Mouse (Mus musculus) CH12F3 (cell line): ENCODE data around the gene Zranb2.

ENCODE experiments used
- in situ Hi-C: fragments of 300-500 bp; cut with MboI; formaldehyde crosslinking; loops from 2 replicates; pipeline ENCODE4 v1.14.3; 2020; ENCODE audit warnings: low sequenced_read_pairs

Zranb2 gene

DNA sequence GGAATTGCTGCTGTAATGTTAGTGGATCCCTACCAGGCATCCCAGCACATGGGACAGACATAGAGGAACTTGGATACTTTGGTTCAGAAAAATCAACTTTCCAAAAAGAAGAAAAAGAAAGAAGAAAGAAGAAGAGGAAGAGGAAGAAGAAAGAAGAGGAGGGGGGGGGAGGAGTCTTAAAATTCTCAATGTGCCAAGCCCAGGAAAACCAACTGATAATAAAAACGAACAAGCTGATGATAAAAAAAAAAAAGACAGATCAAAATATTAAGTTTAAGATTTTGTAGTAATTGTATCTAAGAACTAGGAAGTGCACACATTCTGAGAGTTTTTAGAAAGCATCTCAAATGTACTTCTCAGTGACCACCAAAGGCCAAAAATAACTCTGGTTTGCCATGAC is 42.9 kb downstream of the Zranb2 start:
- in situ Hi-C loops: no loop called here

DNA sequence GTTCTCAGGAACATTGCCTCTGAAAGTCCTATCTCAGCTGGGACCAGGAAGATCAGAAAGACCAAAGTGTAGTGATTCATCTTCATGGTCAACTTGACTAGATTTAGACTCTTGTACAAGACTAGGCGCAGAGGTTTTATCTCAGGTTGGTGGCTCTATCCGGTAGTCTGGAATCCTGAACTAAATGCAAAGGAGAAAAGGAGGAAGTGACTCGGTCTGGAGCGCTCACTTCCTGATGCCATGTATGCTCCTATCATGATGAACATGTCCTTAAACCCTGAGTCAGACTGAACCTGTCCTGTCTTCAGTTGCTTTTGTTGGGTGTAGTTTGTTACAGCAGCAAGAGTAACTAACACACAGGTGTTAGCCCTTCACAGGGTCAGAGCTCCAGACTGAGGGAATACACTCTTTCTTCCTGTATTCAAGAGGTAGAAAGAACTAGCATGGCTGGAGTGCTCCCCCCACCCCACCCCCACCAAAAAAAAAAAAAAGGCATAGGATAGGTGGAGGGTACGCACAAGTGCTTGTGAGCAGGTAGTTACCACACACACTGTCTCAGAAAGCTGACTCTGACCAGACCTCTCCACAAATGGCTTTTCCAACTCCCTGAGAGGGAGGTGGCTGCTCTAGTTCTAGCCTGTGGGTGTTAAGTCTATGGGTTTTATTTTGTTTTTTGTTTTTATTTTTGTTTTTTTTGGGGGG is 44.7 kb downstream of the Zranb2 start:
- in situ Hi-C loops: no loop called here

DNA sequence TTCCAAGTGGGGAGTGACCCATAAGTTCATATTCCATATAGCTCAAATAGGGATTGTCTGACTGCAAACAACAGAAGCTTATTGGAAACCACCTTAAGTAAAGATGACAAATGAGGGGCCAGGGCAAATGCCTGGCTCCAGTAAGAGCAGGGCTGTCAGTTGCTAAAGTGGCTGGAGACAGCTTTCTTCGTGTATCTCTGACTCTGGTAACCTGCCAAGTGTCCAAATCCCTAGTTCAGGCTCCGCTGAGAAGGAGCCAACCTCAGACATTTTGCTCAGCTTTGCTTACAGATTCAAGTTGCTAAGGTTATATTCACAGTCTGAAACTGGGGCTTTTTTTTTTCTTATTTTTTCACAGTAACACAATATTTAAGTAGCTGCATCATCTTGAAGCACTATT is 45.4 kb downstream of the Zranb2 start:
- in situ Hi-C loops: no loop called here

DNA sequence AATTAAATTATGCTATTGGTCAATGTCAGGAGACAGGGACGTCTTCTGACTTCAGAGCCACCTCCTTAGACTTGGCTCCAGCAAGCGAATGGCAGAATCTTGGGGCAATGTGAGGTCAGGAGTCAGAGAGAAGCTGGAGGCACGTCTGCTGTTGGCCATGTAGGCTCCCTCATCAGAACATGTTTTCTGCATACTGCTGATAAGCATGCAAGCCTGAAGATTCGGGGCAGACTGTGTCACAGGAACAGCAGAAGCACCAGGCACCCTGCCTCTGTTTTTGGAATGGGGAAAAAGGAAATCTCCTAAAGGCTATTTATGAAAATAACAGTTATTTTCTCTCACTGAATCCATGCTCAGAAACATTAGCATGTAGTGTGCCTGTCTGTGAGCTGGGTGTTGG is 46.3 kb downstream of the Zranb2 start:
- in situ Hi-C loops: no loop called here

DNA sequence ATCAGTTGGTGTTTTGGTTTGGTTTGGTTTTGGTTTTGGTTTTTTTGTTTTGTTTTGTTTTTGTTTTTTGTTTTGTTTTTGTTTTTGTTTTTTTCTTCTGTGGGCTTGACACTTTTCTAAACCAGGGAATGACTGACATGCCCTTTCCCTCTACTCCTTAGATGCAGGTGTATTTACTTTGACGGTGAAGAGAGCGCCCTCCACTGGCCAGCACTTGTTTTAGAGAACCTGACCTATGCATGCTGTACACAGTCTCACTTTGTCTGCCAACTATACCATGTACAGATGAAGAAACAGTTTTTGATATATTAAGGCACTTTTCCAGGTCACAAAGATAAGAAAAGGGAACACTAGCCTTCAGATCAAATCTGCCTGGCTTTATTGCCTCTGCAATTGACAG is 47.8 kb downstream of the Zranb2 start:
- in situ Hi-C loops: no loop called here

DNA sequence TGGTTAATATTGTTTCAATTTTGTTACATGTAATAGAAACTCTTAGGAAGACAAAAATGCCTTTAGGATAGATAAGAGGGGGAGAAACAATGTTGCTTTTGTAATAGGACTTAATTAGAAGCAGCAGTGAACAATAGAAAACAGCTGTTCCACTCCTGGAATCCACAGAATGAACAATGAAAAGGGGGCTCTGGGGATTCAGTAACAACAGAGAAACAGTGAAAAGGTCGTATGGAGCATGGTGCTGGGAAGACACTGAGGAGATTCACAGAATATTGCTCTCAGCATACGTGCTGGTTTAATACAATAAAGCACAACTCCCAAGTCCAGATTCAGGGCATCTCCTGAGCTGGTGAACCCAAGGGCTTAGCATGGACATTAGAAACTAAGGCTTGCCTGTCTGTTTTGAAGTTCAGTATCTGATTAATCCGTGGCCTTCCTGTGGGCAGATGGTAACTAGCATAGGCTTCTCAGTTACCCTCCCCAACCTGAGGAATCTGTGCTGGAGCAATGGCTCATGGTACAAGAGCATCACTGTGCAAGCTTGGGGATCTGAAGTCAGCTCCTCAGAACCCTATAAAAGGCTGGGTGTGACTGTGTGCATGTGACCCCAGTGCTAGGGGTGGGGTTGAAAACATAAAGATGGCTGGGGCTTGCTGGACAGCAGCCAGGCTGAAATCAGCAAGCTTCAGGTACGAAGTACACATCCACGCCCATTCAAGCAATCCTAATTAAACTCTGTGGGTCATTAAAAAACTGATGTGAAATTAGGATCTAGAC is 48.9 kb downstream of the Zranb2 start:
- in situ Hi-C loops: no loop called here

DNA sequence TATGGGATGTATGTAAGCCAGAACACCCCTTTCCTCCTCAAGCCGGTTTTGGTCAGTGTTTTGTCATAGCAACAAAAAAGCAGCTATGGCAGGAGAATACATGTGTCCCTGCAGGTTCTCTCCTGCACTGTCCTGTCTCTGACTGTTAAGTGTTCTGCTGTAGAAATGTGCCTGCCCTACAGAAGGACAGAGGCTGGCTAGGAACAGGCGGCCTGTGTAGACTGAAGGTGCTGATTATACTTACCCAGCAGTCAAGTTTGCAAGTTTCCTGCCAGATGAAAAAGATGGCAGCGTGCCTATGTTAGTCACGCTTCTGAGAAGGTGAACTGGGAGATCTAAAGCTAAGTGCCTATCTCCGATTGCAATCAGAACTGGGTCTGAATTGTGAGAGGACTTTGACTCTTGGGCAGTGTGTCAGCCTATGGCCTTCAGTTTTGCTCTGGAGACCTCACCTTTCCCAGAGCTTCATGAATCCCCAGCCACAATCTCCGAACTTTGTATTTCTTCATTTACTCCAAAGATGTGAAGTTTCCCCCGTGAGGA is 63.9 kb downstream of the Zranb2 start:
- in situ Hi-C loops: no loop called here
